8 mouse cellular contexts compared by ENCODE assay signal in the genomic region with DNA sequence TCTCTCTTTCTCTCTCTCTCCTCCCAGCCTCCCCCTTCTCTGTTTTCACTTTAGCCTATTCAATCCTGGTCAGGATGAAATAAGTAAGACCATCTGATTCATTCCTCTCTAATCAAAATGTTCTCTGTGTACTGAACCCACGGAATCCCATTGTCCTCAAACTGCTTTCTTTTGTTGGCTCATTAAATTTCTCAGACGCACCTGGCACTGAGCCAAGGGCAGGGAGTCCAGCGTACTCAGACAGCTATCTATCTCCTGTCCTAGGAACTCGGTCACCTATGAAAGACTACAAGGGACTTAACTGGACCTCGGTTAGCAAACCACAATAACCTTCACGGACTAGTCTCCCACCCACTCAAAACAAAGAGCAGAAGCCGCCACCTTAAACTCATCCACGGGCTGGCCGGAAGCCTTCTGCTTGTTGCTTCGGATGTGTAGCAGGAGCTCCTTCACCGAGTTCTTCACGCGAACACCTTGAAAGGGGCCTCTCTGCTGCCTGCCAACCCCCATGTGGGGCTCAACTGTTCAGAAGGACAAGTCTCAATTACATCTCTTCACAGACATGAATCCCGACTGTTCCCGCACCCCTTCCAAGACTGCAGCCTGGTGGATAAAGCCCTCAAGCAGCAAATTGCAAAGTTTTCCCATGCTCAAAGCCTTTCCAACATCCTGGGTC. TPM values are rescaled to one million over a fixed set of nuclear protein-coding genes. Genes with fewer than 3 reads are reported as not detected.
DNase-seq lines count a peak whose midpoint lies in the region; ATAC-seq and TF ChIP-seq lines count a peak whose summit lies in the region.

No protein-coding gene starts in this region.

- dilution Hi-C loops in CH12.LX (cut with MboI; ENCODE audit: extremely low pct_ligation_motif_present, extremely low pct_unique_long_range_greater_than_20kb, low sequenced_read_pairs) = no loop called here

- TF ChIP-seq RAD21 in CH12.LX (IDR thresholded peaks at IDR 0.05; ENCODE audit: low read depth, low read length) = no peak

- peaks cover 49% of the 10 kb centered on the region for H3K36me3 ChIP-seq in forebrain, embryonic 10.5 days (replicated peaks)
- H3K36me3 ChIP-seq in forebrain, embryonic 11.5 days (ENCODE audit: control insufficient read depth, insufficient read depth, low read length) = no peaks in the 10 kb centered on the region; the same call in 1 of the 2 replicates
- peaks cover 38 to 58% of the 10 kb centered on the region in 2 experiments for H3K36me3 ChIP-seq in CH12.LX (replicated peaks in 1 of 2; ENCODE audit: control insufficient read depth in 1 of 2, insufficient read depth in 1 of 2, low read length in 1 of 2)
- H3K36me3 ChIP-seq in embryonic facial prominence, embryonic 14.5 days (ENCODE audit: control insufficient read depth, insufficient read depth, low read length) = peaks cover 45% of the 10 kb centered on the region
- H3K36me3 ChIP-seq in hindbrain, embryonic 14.5 days (replicated peaks; ENCODE audit: control insufficient read depth, insufficient read depth) = peaks cover 36% of the 10 kb centered on the region
- peaks cover 39% of the 10 kb centered on the region for H3K36me3 ChIP-seq in liver, embryonic 13.5 days
- peaks cover 34% of the 10 kb centered on the region for H3K36me3 ChIP-seq in stomach, embryonic 16.5 days (ENCODE audit: control insufficient read depth, insufficient read depth, low read length)

- no peak overlapping the region for H3K9ac ChIP-seq in forebrain, embryonic 11.5 days (ENCODE audit: low read length)
- peak overlapping the region; percentile 76 for H3K9ac ChIP-seq in CH12.LX (ENCODE audit: insufficient read depth, low read depth)
- H3K9ac ChIP-seq in embryonic facial prominence, embryonic 14.5 days (ENCODE audit: low read depth, low read length) = peak overlapping the region; percentile 87
- H3K9ac ChIP-seq in hindbrain, embryonic 14.5 days = no peak overlapping the region
- peak overlapping the region; percentile 30 for H3K9ac ChIP-seq in liver, embryonic 13.5 days
- H3K9ac ChIP-seq in stomach, embryonic 16.5 days (ENCODE audit: low read length) = peak overlapping the region; percentile 60

- no peak for TF ChIP-seq CTCF in CH12.LX (conservative IDR thresholded peaks at IDR 0.05 in 1 of 2, IDR thresholded peaks at IDR 0.05 in 1 of 2; ENCODE audit: low read depth in 2 of 2, low read length in 2 of 2)

- H3K4me1 ChIP-seq in forebrain, embryonic 10.5 days = peaks cover 52% of the 10 kb centered on the region
- H3K4me1 ChIP-seq in forebrain, embryonic 11.5 days (replicated peaks; ENCODE audit: control insufficient read depth, insufficient read depth, low read length) = peaks cover 6% of the 10 kb centered on the region; the same call in 1 of the 2 replicates
- H3K4me1 ChIP-seq in CH12.LX (ENCODE audit: control insufficient read depth in 1 of 2, insufficient read depth in 2 of 2) = peaks cover 6 to 57% of the 10 kb centered on the region in 2 experiments
- peaks cover 10% of the 10 kb centered on the region; the same call in 1 of the 2 replicates for H3K4me1 ChIP-seq in embryonic facial prominence, embryonic 14.5 days (ENCODE audit: control insufficient read depth, insufficient read depth, low read length)
- H3K4me1 ChIP-seq in hindbrain, embryonic 14.5 days (replicated peaks; ENCODE audit: control insufficient read depth, insufficient read depth, low read length) = 0 out of 2 replicates have a peak, but pooled peaks cover 9% of the 10 kb centered on the region
- peaks cover 18% of the 10 kb centered on the region; the same call in 1 of the 2 replicates for H3K4me1 ChIP-seq in liver, embryonic 13.5 days (replicated peaks)
- peaks cover 18% of the 10 kb centered on the region for H3K4me1 ChIP-seq in stomach, embryonic 16.5 days (ENCODE audit: control insufficient read depth, insufficient read depth, low read length)

- 90% methylated on average over 15 of the region's 15 CpGs for WGBS in forebrain, embryonic 10.5 days
- 77% methylated on average over 15 of the region's 15 CpGs for WGBS in forebrain, embryonic 11.5 days
- WGBS in embryonic facial prominence, embryonic 14.5 days = 40% methylated on average over 15 of the region's 15 CpGs
- WGBS in hindbrain, embryonic 14.5 days = 60% methylated on average over 15 of the region's 15 CpGs
- 74% methylated on average over 15 of the region's 15 CpGs for WGBS in liver, embryonic 13.5 days (ENCODE audit: insufficient replicate concordance)
- 30% methylated on average over 15 of the region's 15 CpGs for WGBS in stomach, embryonic 16.5 days

- peaks cover 9% of the 10 kb centered on the region; the same call in 1 of the 2 replicates for H3K27me3 ChIP-seq in forebrain, embryonic 10.5 days (ENCODE audit: poor library complexity, severe bottlenecking)
- H3K27me3 ChIP-seq in forebrain, embryonic 11.5 days (ENCODE audit: control insufficient read depth, insufficient read depth, low read length) = no peaks in the 10 kb centered on the region
- H3K27me3 ChIP-seq in CH12.LX (replicated peaks) = no peaks in the 10 kb centered on the region
- H3K27me3 ChIP-seq in embryonic facial prominence, embryonic 14.5 days (replicated peaks; ENCODE audit: control insufficient read depth, insufficient read depth, low read length) = no peaks in the 10 kb centered on the region
- peaks cover 5% of the 10 kb centered on the region; the same call in 1 of the 2 replicates for H3K27me3 ChIP-seq in hindbrain, embryonic 14.5 days (ENCODE audit: control insufficient read depth, insufficient read depth, low read length)
- H3K27me3 ChIP-seq in liver, embryonic 13.5 days = peaks cover 23% of the 10 kb centered on the region
- no peaks in the 10 kb centered on the region for H3K27me3 ChIP-seq in stomach, embryonic 16.5 days (ENCODE audit: control insufficient read depth, insufficient read depth, low read length)

- no peak overlapping the region for H3K4me3 ChIP-seq in forebrain, embryonic 10.5 days
- no peak overlapping the region for H3K4me3 ChIP-seq in forebrain, embryonic 11.5 days (ENCODE audit: low read depth, low read length)
- peak overlapping the region; percentile 92 to 99 (median 95) for H3K4me3 ChIP-seq in CH12.LX (replicated peaks in 1 of 3; ENCODE audit: low read depth in 2 of 3, low read length in 2 of 3, poor library complexity in 1 of 3)
- H3K4me3 ChIP-seq in embryonic facial prominence, embryonic 14.5 days (ENCODE audit: low read depth, low read length) = peak overlapping the region; percentile 90
- no peak overlapping the region for H3K4me3 ChIP-seq in hindbrain, embryonic 14.5 days (replicated peaks; ENCODE audit: low read length)
- peak overlapping the region; percentile 79 for H3K4me3 ChIP-seq in liver, embryonic 13.5 days (replicated peaks)
- H3K4me3 ChIP-seq in stomach, embryonic 16.5 days (replicated peaks; ENCODE audit: low read length) = peak overlapping the region; percentile 84

- in situ Hi-C loops in CH12.LX (cut with MboI; ENCODE audit: low pct_ligation_motif_present, low pct_unique_long_range_greater_than_20kb, low sequenced_read_pairs) = no loop called here

- DNase-seq in forebrain, embryonic 10.5 days (ENCODE audit: extremely low spot score, low spot score) = no peak
- DNase-seq in forebrain, embryonic 11.5 days (ENCODE audit: low spot score) = no peak
- DNase-seq in CH12.LX (ENCODE audit: extremely low read depth) = no peak
- peak; percentile 62 for DNase-seq in embryonic facial prominence, embryonic 14.5 days (ENCODE audit: low spot score)
- DNase-seq in hindbrain, embryonic 14.5 days (ENCODE audit: low spot score) = no peak
- no peak for DNase-seq in liver, embryonic 13.5 days
- no peak for DNase-seq in embryo, embryonic 10 days (ENCODE audit: low spot score)

- TF ChIP-seq POLR2A in CH12.LX (IDR thresholded peaks at IDR 0.05; ENCODE audit: low read depth, low read length) = no peak

- no peak overlapping the region for H3K4me2 ChIP-seq in forebrain, embryonic 11.5 days (ENCODE audit: low read depth, low read length, severe bottlenecking)
- H3K4me2 ChIP-seq in CH12.LX (ENCODE audit: insufficient read depth, low read depth, poor library complexity, severe bottlenecking) = peak overlapping the region; percentile 57
- peak overlapping the region; percentile 77 for H3K4me2 ChIP-seq in embryonic facial prominence, embryonic 14.5 days (ENCODE audit: low read depth, low read length)
- H3K4me2 ChIP-seq in hindbrain, embryonic 14.5 days (replicated peaks) = peak overlapping the region; percentile 91
- peak overlapping the region; percentile 97 for H3K4me2 ChIP-seq in liver, embryonic 13.5 days
- H3K4me2 ChIP-seq in stomach, embryonic 16.5 days (ENCODE audit: low read depth, low read length) = peak overlapping the region; percentile 56

- 0 out of 2 replicates have a peak overlapping the region, but pooled peaks have one; percentile 20 for H3K27ac ChIP-seq in forebrain, embryonic 10.5 days
- no peak overlapping the region for H3K27ac ChIP-seq in forebrain, embryonic 11.5 days (ENCODE audit: low read depth, low read length)
- no peak overlapping the region for H3K27ac ChIP-seq in CH12.LX (ENCODE audit: insufficient read depth, low read depth)
- peak overlapping the region; percentile 91 for H3K27ac ChIP-seq in embryonic facial prominence, embryonic 14.5 days (replicated peaks; ENCODE audit: low read depth, low read length)
- H3K27ac ChIP-seq in hindbrain, embryonic 14.5 days = no peak overlapping the region
- no peak overlapping the region for H3K27ac ChIP-seq in liver, embryonic 13.5 days
- H3K27ac ChIP-seq in stomach, embryonic 16.5 days (ENCODE audit: low read length) = peak overlapping the region; percentile 73

- H3K9me3 ChIP-seq in forebrain, embryonic 10.5 days = no peaks in the 10 kb centered on the region
- H3K9me3 ChIP-seq in forebrain, embryonic 11.5 days (ENCODE audit: control insufficient read depth, low read length) = no peaks in the 10 kb centered on the region
- H3K9me3 ChIP-seq in CH12.LX (replicated peaks; ENCODE audit: low read length) = no peaks in the 10 kb centered on the region
- H3K9me3 ChIP-seq in embryonic facial prominence, embryonic 14.5 days (ENCODE audit: control insufficient read depth, low read length) = 0 out of 2 replicates have a peak, but pooled peaks cover 5% of the 10 kb centered on the region
- 0 out of 2 replicates have a peak, but pooled peaks cover 8% of the 10 kb centered on the region for H3K9me3 ChIP-seq in hindbrain, embryonic 14.5 days (ENCODE audit: control insufficient read depth, low read length)
- H3K9me3 ChIP-seq in liver, embryonic 13.5 days (replicated peaks) = no peaks in the 10 kb centered on the region
- no peaks in the 10 kb centered on the region for H3K9me3 ChIP-seq in stomach, embryonic 16.5 days (replicated peaks; ENCODE audit: control insufficient read depth, low read length)

- peaks cover 77% of the 10 kb centered on the region for H3K79me2 ChIP-seq in CH12.LX (replicated peaks; ENCODE audit: control insufficient read depth, extremely low read depth, insufficient read depth, poor library complexity, severe bottlenecking)

- no peak for ATAC-seq in forebrain, embryonic 11.5 days (replicated peaks; ENCODE audit: low FRiP score)
- ATAC-seq in embryonic facial prominence, embryonic 14.5 days (ENCODE audit: low read depth) = no peak
- ATAC-seq in hindbrain, embryonic 14.5 days (ENCODE audit: low FRiP score) = no peak
- ATAC-seq in liver, embryonic 13.5 days (ENCODE audit: low read depth) = no peak
- no peak for ATAC-seq in stomach, embryonic 16.5 days (ENCODE audit: insufficient read depth, low FRiP score)

- TF ChIP-seq EP300 in CH12.LX (IDR thresholded peaks at IDR 0.05; ENCODE audit: low read length) = no peak

RNA-seq across cellular contexts. Expression of a gene that starts 19.4 kb away (rescaled TPM):
- 1.4 and 1.8 TPM in 2 replicates for polyA plus RNA-seq in forebrain, embryonic 10.5 days (2016; fragmentation: Nextera tagmentation; extraction: Ambion mirVana)
- 1.9 and 2.3 TPM in 2 replicates for polyA plus RNA-seq in forebrain, embryonic 11.5 days (2014; fragmentation: Nextera tagmentation; extraction: Ambion mirVana)
- total RNA-seq in CH12.LX (2012; rRNA removed) (13.9 and 17.1 TPM in 2 replicates), CH12.LX (2014; rRNA removed) (19.7 and 23.7 TPM in 2 replicates)
- 11.4 and 13.7 TPM in 2 replicates for polyA plus RNA-seq in CH12.LX (2012; ENCODE audit: insufficient read length, low read depth)
- 4.5 and 5.5 TPM in 2 replicates for polyA plus RNA-seq in embryonic facial prominence, embryonic 14.5 days (2014; fragmentation: Nextera tagmentation; extraction: Ambion mirVana)
- 2.0 TPM in 2 replicates for polyA plus RNA-seq in hindbrain, embryonic 14.5 days (2014; fragmentation: Nextera tagmentation; extraction: Ambion mirVana)
- polyA plus RNA-seq in liver, embryonic 13.5 days (2015; fragmentation: Nextera tagmentation; extraction: Ambion mirVana) = 1.8 and 2.5 TPM in 2 replicates
- 10.0 and 10.6 TPM in 2 replicates for polyA plus RNA-seq in stomach, embryonic 16.5 days (2015; fragmentation: Nextera tagmentation; extraction: Ambion mirVana)

Comparison
In these comparisons a context has a peak if more than half of its experiments do, and no peak if none do; other contexts are left out.
1. H3K27ac ChIP-seq: peak in forebrain, embryonic 10.5 days (single experiment), embryonic facial prominence, embryonic 14.5 days (single experiment) and stomach, embryonic 16.5 days (single experiment); none in forebrain, embryonic 11.5 days (single experiment), CH12.LX (single experiment), hindbrain, embryonic 14.5 days (single experiment) and liver, embryonic 13.5 days (single experiment).
2. H3K4me3 ChIP-seq: peak in CH12.LX (3 of 3), embryonic facial prominence, embryonic 14.5 days (single experiment), liver, embryonic 13.5 days (single experiment) and stomach, embryonic 16.5 days (single experiment); none in forebrain, embryonic 10.5 days (single experiment), forebrain, embryonic 11.5 days (single experiment) and hindbrain, embryonic 14.5 days (single experiment).
3. H3K9ac ChIP-seq: peak in CH12.LX (single experiment), embryonic facial prominence, embryonic 14.5 days (single experiment), liver, embryonic 13.5 days (single experiment) and stomach, embryonic 16.5 days (single experiment); none in forebrain, embryonic 11.5 days (single experiment) and hindbrain, embryonic 14.5 days (single experiment).